Mouse (Mus musculus) forebrain, embryonic 11.5 days (tissue): ENCODE results near the gene Csnk1e. TPM values are rescaled to one million over a fixed set of nuclear protein-coding genes. Genes with fewer than 3 reads are reported as not detected.

Source experiments
- ATAC-seq: fragments of 200-750 bp; cut with Nextera tagmentation; replicated peaks from 2 replicates; pipeline ENCODE4 v1.8.0; 2017; ENCODE audit warnings: moderate TSS enrichment; ENCODE audit not compliant: low FRiP score
- DNase-seq: peaks from one replicate; pipeline ENCODE4 v3.0.0-alpha.2; 2017; ENCODE audit warnings: low spot score
- H3K27ac ChIP-seq: fragments of 300-500 bp; sonication (generic); 2 replicates; pipeline ENCODE4 v1.5.1; 2014; ENCODE audit warnings: low read depth, low read length
- H3K27me3 ChIP-seq: fragments of 300-500 bp; sonication (generic); 2 replicates; pipeline ENCODE4 v1.6.1; 2014; ENCODE audit warnings: mild to moderate bottlenecking, low read length, mixed read lengths; ENCODE audit not compliant: control insufficient read depth, insufficient read depth
- H3K36me3 ChIP-seq: fragments of 300-500 bp; sonication (generic); 2 replicates; pipeline ENCODE4 v1.6.1; 2014; ENCODE audit warnings: mild to moderate bottlenecking, low read length, moderate library complexity, mixed read lengths; ENCODE audit not compliant: control insufficient read depth, insufficient read depth
- H3K4me1 ChIP-seq: fragments of 300-500 bp; sonication (generic); replicated peaks from 2 replicates; pipeline ENCODE4 v1.6.1; 2014; ENCODE audit warnings: low read length, mixed read lengths; ENCODE audit not compliant: control insufficient read depth, insufficient read depth
- H3K4me2 ChIP-seq: fragments of 300-500 bp; sonication (generic); 2 replicates; pipeline ENCODE4 v1.6.1; 2014; ENCODE audit warnings: low read depth, mild to moderate bottlenecking, low read length, moderate library complexity, mixed read lengths; ENCODE audit not compliant: severe bottlenecking
- H3K4me3 ChIP-seq: fragments of 300-500 bp; sonication (generic); 2 replicates; pipeline ENCODE4 v1.5.1; 2014; ENCODE audit warnings: low read depth, low read length
- H3K9ac ChIP-seq: fragments of 300-500 bp; sonication (generic); 2 replicates; pipeline ENCODE4 v1.6.1; 2014; ENCODE audit warnings: low read length
- H3K9me3 ChIP-seq: fragments of 300-500 bp; sonication (generic); 2 replicates; pipeline ENCODE4 v1.6.1; 2016; ENCODE audit warnings: low read length, mixed read lengths; ENCODE audit not compliant: control insufficient read depth
- WGBS: fragments of 180-500 bp; shearing (Covaris S2); extraction: QIAGEN DNeasy Blood & Tissue Kit; methylation state at CpG from one replicate; pipeline ENCODE4 v1.1.7; 2014; 5-methylcytosine and 5-hydroxymethylcytosine counted together
- polyA plus RNA-seq: library from polyadenylated mRNA; unstranded; fragments of >200 nt; fragmentation: Nextera tagmentation; extraction: Ambion mirVana; gene quantifications from 2 replicates; pipeline ENCODE4 v1.2.1, GENCODE M21; 2014

Gene Csnk1e
- polyA plus RNA-seq, 1 experiment from 2014 or later = 209 TPM

DNA sequence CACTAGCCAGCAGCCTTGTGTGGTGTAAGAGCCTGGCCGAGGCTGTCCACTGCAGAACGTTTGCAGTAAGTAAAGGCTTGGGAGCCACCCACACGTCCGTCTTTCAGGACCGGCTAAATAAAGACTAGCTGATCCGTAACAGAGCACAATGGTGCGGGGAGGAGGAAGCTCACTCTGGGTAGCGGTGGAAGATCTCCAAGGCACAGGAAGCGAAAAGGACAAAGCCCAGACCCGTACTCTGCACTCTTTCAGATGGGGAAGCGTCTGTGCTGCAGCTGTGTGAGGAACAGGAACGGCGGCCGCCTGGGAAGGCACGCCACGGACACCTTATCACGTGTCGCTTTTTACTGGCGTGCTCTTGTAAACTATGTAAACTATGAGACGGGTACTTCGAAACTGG is 22.5 kb downstream of the Csnk1e start:
- Histone ChIP-seq H3K4me1 (no peaks in the 10 kb centered on the region; the same call in 1 of the 2 replicates), H3K27ac (no peak overlapping the region), H3K4me3 (no peak overlapping the region), H3K4me2 (no peak overlapping the region), H3K27me3 (no peaks in the 10 kb centered on the region), H3K36me3 (peaks cover 36% of the 10 kb centered on the region), H3K9ac (no peak overlapping the region), H3K9me3 (no peaks in the 10 kb centered on the region)
- DNase-seq (no peak), ATAC-seq (no peak)
- WGBS = 66% methylated on average over 21 of the region's 21 CpGs

DNA sequence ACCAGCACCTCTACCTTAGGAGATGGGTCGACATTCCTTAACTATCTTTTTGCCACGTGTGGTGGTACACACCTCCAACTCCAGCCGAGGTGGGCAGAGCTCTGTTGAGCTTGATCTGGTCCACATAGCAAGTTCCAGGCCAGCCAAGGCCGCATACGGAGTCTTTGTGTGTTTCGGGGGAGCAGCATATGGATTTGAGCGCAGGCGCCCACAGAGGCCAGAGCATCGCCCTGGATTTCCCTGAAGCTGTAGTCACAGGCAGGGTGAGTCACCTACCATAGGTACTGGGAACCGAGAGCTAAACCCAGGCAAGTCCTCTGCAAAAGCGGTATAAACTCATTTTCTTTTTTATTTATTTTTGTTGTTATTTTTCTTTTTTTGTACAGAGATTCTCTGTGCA is 23.0 kb downstream of the Csnk1e start:
- Histone ChIP-seq H3K9me3 (no peaks in the 10 kb centered on the region), H3K4me2 (no peak overlapping the region), H3K27me3 (no peaks in the 10 kb centered on the region), H3K4me1 (no peaks in the 10 kb centered on the region; the same call in 1 of the 2 replicates), H3K4me3 (no peak overlapping the region), H3K9ac (no peak overlapping the region), H3K36me3 (peaks cover 36% of the 10 kb centered on the region), H3K27ac (no peak overlapping the region)
- ATAC-seq = no peak
- no peak for DNase-seq
- WGBS = 87% methylated on average over 11 of the region's 11 CpGs

DNA sequence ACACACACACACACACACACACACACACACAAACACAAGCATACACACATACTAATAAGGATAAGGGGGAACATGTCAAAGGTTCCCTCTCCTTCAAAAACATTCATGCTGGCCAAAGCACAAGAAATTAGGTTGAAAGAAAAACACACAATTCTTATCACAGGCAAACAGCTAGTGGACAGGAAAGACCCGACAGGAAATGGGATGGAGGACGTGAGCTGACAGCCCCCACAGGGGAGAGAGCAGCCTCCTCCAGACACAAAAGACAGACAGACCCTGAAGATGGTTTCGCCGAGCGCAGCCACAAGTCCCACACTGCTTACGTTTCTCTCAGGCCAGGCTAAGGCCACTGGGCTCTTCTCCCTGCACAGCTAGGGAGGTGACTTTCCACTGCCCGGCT is 23.4 kb downstream of the Csnk1e start:
- Histone ChIP-seq H3K4me1 (no peaks in the 10 kb centered on the region; the same call in 1 of the 2 replicates), H3K9ac (no peak overlapping the region), H3K36me3 (peaks cover 34% of the 10 kb centered on the region), H3K4me3 (no peak overlapping the region), H3K9me3 (no peaks in the 10 kb centered on the region), H3K4me2 (no peak overlapping the region), H3K27ac (no peak overlapping the region), H3K27me3 (no peaks in the 10 kb centered on the region)
- ATAC-seq = no peak
- 81% methylated on average over 7 of the region's 7 CpGs for WGBS
- no peak for DNase-seq

DNA sequence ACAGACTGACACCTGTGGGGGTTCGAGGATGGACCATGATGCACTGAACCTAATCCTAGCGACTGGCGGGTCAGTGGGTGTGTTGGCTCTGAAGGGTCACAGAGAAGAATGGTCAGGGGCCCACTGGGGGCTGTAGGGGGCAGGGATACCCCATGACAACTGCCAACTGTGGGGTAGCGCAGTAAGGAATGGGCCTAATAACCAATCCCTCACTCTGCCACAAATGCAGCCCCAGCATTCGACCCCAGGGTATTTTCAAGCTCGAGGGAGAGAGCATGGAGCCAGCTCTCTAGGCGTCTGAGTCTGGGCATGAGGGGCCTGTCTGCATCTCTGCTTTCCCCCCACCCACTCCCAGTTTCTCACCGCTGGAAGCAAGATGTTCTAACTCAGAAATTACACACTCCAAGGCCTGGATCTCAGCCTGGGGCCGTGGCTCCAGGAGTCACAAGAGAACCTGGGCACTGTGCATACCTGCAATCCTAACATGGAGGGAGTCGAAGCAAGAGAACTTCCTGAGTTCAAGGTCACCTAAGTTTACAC is 24.8 kb downstream of the Csnk1e start:
- no peak for ATAC-seq

DNA sequence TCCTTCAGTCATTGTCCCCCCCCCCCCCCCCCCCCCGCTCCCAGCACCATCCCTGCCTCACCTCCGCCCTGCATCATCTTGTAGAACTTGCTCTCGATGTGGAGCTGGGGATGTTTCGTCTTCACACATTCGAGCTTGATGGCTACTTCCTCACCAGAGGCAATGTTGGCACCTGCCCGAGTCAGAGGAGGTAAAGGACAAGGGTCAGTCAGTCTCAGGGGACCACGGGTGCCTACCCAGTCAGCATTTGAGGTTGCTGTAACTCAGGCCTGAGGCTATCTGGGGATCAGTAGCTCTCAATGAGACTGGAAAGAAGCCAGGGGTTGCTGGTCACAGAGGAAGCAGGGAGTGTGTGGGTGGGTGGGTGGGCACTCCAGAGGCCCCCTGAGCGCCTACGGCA is 25.4 kb downstream of the Csnk1e start:
- Histone ChIP-seq H3K27me3 (no peaks in the 10 kb centered on the region), H3K4me2 (no peak overlapping the region), H3K4me1 (no peaks in the 10 kb centered on the region), H3K9ac (no peak overlapping the region), H3K36me3 (peaks cover 38% of the 10 kb centered on the region), H3K27ac (no peak overlapping the region), H3K9me3 (no peaks in the 10 kb centered on the region), H3K4me3 (no peak overlapping the region)
- DNase-seq = no peak
- no peak for ATAC-seq
- 91% methylated on average over 8 of the region's 9 CpGs for WGBS

More for the DNA sequence above, 24.8 kb downstream of the Csnk1e start:
- no peaks in the 10 kb centered on the region for H3K9me3 ChIP-seq
- DNase-seq = no peak
- H3K4me1 ChIP-seq = no peaks in the 10 kb centered on the region
- H3K9ac ChIP-seq = no peak overlapping the region
- no peak overlapping the region for H3K27ac ChIP-seq
- no peak overlapping the region for H3K4me2 ChIP-seq
- peaks cover 39% of the 10 kb centered on the region for H3K36me3 ChIP-seq
- H3K4me3 ChIP-seq = no peak overlapping the region
- no peaks in the 10 kb centered on the region for H3K27me3 ChIP-seq
- WGBS = 78% methylated on average over 10 of the region's 10 CpGs

DNA sequence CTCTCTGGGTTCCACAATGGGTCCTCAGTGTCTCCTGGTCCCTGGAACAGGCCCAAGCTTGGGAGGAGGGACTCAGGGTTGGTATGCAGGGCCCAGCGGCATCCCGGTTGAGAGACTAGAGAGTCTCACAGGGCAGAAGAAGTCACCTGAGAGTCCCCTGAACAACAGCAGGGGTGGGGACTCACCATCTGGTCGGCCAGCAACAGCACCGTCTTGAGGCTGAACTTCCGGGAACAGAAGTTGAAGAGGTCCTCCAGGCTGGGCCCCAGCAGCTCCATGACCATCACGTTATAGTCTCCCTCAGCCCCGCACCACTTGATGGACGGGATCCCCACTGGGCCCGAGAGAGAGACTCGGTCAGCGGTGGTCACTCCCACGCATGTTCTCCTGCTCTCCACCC is 25.8 kb downstream of the Csnk1e start:
- Histone ChIP-seq H3K9ac (no peak overlapping the region), H3K4me2 (no peak overlapping the region), H3K4me1 (no peaks in the 10 kb centered on the region), H3K9me3 (no peaks in the 10 kb centered on the region), H3K27ac (no peak overlapping the region), H3K36me3 (peaks cover 38% of the 10 kb centered on the region), H3K27me3 (no peaks in the 10 kb centered on the region), H3K4me3 (no peak overlapping the region)
- DNase-seq = no peak
- 95% methylated on average over 12 of the region's 12 CpGs for WGBS
- no peak for ATAC-seq

DNA sequence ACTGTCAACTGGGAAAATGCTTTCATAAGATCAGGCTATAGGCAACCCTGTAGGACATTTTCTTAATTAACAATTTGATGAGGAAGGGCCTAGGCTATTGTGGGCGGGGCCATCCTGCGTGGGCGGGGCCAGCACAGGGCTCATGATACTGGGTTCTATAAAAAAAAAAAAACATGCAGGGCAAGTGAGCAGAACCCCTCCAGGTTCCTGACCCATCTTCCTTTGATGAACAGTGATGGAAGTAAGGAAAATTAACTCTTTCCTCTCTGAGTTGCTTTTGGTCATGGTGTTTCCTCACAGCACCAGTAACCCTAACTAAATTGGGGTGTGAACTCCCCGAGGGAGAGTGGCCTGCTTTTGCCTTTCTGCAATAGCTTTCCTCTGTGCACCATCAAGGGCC is 26.8 kb downstream of the Csnk1e start:
- no peak overlapping the region for H3K4me3 ChIP-seq
- WGBS = 73% methylated on average over 4 of the region's 4 CpGs
- H3K27me3 ChIP-seq = no peaks in the 10 kb centered on the region
- H3K27ac ChIP-seq = no peak overlapping the region
- no peaks in the 10 kb centered on the region for H3K4me1 ChIP-seq
- no peaks in the 10 kb centered on the region for H3K9me3 ChIP-seq
- H3K9ac ChIP-seq = no peak overlapping the region
- H3K4me2 ChIP-seq = no peak overlapping the region
- peaks cover 39% of the 10 kb centered on the region for H3K36me3 ChIP-seq
- DNase-seq (no peak), ATAC-seq (no peak)

DNA sequence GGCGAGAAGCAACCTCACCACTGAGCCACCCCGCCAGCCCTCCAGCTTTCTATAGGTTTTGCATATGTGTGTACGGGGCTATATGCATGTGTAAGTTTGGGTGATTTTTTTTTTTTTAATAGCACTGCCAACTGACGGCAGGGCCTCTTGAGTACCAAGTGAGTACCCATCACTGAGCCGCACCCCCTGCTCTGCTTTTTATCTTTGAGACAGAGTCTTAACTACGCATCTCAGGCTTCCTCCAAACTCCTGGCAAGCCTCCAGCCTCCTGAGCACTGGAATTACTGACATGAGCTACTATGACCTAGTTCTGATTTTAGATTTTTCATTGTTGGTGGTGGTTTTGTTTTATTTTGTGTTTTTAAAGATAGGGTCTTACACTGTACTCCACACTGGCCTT is 27.9 kb downstream of the Csnk1e start:
- H3K4me1 ChIP-seq = no peaks in the 10 kb centered on the region
- ATAC-seq (no peak), DNase-seq (no peak)
- H3K4me3 ChIP-seq = no peak overlapping the region
- H3K9ac ChIP-seq = no peak overlapping the region
- H3K27me3 ChIP-seq = no peaks in the 10 kb centered on the region
- H3K9me3 ChIP-seq = no peaks in the 10 kb centered on the region
- H3K36me3 ChIP-seq = peaks cover 45% of the 10 kb centered on the region
- H3K27ac ChIP-seq = no peak overlapping the region
- WGBS = 87% methylated on average over 6 of the region's 6 CpGs
- no peak overlapping the region for H3K4me2 ChIP-seq

DNA sequence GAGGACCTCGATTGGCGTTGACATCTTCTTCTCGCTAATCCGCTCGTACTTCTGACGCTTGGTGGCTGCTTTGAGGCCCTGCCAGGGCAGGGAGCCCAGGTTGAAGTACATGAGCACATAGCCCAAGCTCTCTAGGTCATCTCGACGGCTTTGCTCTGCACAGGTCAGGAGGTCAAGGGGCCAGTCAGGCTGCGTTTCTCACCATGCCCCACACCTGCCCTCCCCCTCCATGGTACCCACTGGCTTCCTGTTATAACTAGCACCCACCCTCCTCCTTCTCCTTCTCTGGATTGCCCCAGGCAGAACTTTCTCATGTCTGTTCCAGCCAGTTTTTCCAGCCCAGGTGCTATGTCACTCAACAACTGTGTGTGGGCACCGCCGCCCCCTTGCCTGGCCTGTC is 29.9 kb downstream of the Csnk1e start:
- Histone ChIP-seq H3K4me1 (no peaks in the 10 kb centered on the region), H3K36me3 (peaks cover 56% of the 10 kb centered on the region), H3K27ac (no peak overlapping the region), H3K9ac (no peak overlapping the region), H3K9me3 (no peaks in the 10 kb centered on the region), H3K4me2 (no peak overlapping the region), H3K4me3 (no peak overlapping the region), H3K27me3 (no peaks in the 10 kb centered on the region)
- 84% methylated on average over 11 of the region's 11 CpGs for WGBS
- ATAC-seq (no peak), DNase-seq (no peak)
